Mouse (Mus musculus): ENCODE results near the gene Hist1h3c. TPM values are rescaled to one million over a fixed set of nuclear protein-coding genes. Genes with fewer than 3 reads are reported as not detected.

The Hist1h3c gene
- 43.8 and 64.9 TPM in 2 replicates for polyA plus RNA-seq (2012; rRNA removed)

GRCm38 (mm10) chr13:23745381-23746161, at the start of gene Hist1h3c:
TSS of gene Hist1h3c (minus strand) at chr13:23745602.

GRCm38 (mm10) chr13:23769613-23770012, 24.2 kb upstream of the Hist1h3c start, which contains the start of gene Trim38:
TSS of gene Trim38 (plus strand) at chr13:23769913.

GRCm38 (mm10) chr13:23763586-23764323, 18.4 kb upstream of the Hist1h3c start, which contains the start of gene Hist1h1a:
TSS of gene Hist1h1a (plus strand) at chr13:23763666.

GRCm38 (mm10) chr13:23761871-23762821, 16.7 kb upstream of the Hist1h3c start, which contains the start of gene Hist1h3a:
TSS of gene Hist1h3a (minus strand) at chr13:23762386.

GRCm38 (mm10) chr13:23760972-23761864, 15.8 kb upstream of the Hist1h3c start, which contains the start of gene Hist1h4a:
TSS of gene Hist1h4a (minus strand) at chr13:23761230.

GRCm38 (mm10) chr13:23756790-23757189, 11.4 kb upstream of the Hist1h3c start, which contains the start of gene Hist1h4b:
TSS of gene Hist1h4b (plus strand) at chr13:23757013.

GRCm38 (mm10) chr13:23752067-23752741, 6.8 kb upstream of the Hist1h3c start, which contains the start of gene Hist1h3b:
TSS of gene Hist1h3b (plus strand) at chr13:23752267.

GRCm38 (mm10) chr13:23750839-23751477, 5.6 kb upstream of the Hist1h3c start, which contains the start of gene Hist1h2ab:
TSS of gene Hist1h2ab (plus strand) at chr13:23751126.

GRCm38 (mm10) chr13:23746201-23747080, 1.0 kb upstream of the Hist1h3c start, which contains the start of gene Hist1h2bb:
TSS of gene Hist1h2bb (plus strand) at chr13:23746734.

GRCm38 (mm10) chr13:23738677-23739068, 6.7 kb downstream of the Hist1h3c start, which contains the start of gene Hist1h1c:
TSS of gene Hist1h1c (plus strand) at chr13:23738808.

GRCm38 (mm10) chr13:23710374-23711089, 34.9 kb downstream of the Hist1h3c start, which contains the start of gene Hfe:
TSS of gene Hfe (minus strand) at chr13:23710854.

GRCm38 (mm10) chr13:23698300-23698693, 47.1 kb downstream of the Hist1h3c start, which contains the start of gene Hist1h4c:
TSS of gene Hist1h4c (minus strand) at chr13:23698454.

GRCm38 (mm10) chr13:23695514-23695913, 49.9 kb downstream of the Hist1h3c start, which contains the start of gene Hist1h1t:
TSS of gene Hist1h1t (plus strand) at chr13:23695814.

